Mouse (Mus musculus) ZHBTc4 (cell line): ENCODE results near the gene Entpd2.

ENCODE experiments used
- DNase-seq: peaks from one replicate; pipeline ENCODE4 v3.0.0-alpha.2; 2011; ENCODE audit warnings: low read depth, low spot score

Gene Entpd2

DNA sequence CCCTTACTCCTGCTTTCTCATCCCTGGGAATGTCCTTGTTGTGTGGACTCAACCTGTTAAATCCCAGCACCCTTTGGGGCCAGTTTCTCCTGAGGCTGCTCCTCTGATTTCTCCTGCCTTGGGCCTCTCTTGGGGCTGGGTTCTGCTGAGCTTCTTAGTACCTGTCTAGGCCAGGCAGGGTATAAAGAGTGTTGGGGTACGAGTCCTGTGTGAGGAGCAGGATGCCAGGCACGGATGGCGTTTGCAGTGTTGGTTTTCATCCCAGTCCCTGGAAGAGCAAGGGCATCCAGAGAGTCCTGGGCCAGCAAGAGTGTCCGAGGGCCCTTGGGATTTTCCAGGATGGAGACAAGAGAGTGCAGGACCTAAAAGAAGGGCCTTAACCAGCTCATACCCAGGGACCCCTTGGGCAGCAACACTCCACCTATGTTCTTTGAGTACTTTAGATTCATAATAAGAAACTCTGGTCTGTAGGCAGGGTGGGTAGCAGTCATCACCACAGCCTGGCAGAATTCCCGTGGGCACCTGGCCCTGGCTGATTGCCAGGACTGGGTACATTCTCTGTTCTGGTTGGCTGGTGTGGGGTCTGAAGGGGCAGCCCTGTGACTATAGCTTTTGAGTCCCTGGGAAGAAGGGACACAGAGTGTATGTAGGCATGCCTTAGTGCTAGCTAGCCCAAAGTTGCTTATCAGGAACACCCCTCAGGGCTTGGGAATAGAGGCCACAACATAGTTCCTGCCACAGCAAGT, 33.9 kb downstream of the Entpd2 start:
- DNase-seq: no peak

DNA sequence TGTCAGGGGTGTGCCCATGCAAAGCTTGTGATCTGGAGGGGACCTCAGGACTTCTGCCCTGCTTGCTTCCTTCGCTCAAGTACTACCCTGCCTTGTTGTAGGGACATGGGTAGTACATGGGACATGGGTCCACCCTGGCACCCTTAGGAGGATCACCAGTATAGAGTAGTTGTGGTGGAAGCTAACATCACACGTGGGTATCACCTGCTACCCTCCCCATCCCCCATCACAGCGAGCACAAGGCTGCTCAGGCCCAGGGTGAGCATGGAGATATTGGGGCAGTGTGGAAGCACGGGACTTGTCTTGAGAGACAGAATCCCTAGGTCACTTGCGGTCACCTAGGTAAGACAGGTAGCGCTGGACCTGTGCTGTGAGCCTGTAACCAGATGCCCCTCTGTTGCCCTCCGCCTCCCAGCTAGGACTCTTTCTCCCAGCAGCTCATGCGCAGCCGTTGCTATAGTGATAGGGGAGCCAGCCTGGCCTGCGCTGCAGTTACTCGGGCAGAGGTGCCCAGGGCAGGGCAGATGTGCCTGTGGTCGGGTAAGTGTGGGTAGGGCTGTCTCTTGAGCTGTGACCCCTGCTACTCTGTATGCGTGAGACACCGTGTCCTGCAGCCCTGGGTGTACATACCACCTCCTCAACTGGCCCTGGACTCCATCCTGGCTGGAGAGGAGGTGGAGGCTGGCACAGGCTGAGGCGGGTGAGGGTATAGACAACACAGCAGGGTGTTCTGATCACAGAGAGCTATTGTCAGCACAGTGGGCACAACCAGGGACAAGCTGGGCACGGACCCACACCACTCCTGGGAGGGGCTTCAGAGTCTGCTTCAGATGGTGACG, 34.9 kb downstream of the Entpd2 start:
- no peak for DNase-seq

DNA sequence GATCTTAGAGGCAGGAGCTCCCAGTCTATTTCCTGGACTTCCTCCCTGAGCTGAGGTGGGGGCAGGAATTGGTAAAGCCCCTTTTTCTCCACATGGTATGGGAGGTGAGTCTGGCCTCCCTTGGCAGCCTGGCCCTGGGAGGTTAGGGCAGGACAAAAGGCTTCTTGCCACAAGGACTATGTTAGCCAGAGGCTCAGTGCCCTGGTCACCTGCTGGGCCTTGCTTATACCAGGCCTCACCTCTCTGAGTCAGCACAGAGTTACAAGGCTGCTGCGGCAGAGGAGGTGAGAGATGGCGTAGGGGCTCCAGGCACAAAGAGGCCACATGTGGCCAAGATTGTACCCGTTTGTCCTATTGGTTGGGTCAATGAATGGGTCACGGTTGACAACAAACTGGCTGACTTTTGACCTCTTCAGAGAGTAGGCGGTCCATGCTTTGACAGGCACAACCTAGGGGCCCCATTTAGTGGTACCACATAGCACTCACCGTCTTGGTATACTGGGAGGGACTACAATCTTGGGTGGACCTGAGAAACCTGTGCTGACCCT, 35.7 kb downstream of the Entpd2 start:
- DNase-seq: no peak

DNA sequence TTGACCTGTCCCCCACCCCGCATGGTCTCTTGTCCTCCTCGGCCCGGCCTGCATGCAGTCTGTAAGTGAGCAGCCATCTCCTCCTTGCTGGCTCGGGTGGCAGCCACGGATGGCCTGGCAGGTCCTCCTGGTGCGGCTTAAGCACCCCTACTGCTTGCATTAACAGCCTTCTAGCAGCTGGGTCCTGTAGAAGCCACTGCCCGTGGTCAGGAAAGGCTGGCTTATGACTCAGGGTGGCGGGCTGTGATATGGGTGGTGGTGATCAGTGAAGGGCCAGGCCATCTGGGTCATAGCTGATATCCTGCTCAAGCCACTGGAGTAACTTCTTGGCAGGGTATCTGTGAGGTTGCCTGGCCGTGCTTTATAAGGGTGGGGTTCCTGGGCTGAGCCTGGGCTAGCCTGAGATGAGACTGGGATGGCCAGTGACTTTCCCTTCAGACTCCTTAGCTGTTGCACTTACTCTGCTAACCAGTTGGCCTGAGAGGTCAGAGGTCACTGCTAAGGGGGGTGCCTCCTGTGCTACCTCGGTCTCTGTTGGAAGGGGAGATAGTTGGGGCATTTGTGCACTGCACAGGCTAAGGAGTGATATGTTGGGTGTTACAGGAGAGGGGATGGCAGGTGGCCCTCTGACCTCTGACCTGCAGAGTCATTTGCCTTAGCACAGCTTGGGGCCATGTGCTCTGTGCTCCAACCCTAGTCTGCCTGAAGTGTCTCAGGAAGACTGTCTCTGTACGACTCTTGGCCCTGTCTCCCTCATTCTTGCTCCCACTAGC, 36.8 kb downstream of the Entpd2 start:
- DNase-seq: no peak

DNA sequence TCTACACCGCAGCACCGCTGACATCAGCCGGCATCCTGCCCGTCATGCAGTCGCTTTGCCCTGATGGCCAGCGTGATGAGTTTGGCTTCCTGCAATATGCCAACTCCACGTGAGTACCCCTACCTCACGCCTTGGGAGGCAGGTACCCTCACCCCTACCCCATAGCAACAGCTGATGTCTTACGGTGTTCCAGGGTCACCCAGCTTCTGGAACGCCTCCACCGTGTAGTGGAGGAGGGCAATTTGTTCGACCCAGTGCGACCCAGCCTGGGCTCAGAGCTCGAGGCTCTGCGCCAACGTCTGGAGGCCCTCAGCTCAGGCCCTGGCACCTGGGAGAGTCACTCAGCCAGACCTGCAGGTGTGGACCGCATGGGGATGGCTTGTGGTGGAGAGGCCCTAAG, 37.4 kb downstream of the Entpd2 start:
- no peak for DNase-seq

DNA sequence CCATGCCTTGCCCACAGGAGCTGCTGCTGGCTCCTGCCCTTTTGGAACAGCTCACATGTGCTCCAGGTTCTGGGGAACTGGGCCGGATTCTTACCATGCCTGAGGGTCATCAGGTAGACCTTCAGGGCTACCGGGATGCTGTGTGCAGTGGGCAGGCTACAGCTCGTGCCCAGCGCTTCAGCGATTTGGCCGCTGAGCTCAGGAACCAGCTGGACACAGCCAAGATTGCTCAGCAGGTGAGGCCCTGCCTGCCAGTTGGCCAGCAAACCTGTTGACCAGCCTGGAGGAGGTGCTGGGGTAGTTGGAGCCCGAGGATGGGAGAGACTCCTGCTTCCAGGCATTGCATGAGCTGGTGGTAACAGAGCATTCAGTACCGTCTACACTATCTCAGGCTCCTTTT, 38.6 kb downstream of the Entpd2 start:
- no peak for DNase-seq

DNA sequence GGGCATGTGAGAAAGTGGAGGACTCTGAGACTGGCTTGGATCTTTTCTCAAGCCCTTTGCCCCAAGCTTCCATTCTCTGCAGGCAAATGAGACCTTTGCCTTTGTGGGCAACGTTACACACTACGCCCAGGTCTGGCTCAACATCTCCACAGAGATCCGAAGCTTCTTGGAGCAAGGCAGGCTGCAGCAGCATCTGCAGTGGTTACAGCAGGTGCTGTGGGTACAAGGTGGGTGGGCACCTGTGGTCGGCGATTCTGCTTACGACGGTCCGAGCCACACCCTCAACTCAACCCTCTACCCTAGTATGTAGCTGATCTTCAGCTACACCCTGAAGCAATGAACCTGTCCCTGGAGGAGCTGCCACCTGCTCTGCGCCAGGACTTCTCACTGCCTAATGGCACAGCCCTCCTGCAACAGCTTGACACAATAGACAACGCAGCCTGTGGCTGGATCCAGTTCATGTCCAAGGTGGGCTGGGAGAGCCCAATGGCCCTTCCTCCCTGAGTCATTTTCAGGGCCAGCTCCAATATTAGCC, 40.7 kb downstream of the Entpd2 start:
- no peak for DNase-seq

DNA sequence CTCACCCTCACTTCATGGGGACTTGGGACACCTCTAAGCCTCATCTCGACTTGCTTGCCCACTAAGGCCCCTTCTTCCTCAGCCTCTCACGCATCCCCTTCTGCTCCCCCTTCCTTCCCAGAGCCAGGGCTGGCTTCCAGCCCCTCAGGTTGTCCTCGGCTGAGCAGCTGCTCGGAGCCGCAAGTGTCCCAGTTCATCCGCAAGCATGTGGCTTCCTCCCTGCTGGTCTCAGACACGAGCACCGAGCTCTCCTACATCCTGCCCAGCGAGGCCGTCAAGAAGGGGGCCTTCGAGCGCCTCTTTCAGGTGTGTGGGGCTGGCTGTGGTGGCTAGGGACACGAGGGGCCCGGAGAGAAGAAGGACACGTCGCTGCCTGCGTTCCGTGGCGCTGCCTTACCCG, 45.4 kb downstream of the Entpd2 start:
- DNase-seq: no peak

DNA sequence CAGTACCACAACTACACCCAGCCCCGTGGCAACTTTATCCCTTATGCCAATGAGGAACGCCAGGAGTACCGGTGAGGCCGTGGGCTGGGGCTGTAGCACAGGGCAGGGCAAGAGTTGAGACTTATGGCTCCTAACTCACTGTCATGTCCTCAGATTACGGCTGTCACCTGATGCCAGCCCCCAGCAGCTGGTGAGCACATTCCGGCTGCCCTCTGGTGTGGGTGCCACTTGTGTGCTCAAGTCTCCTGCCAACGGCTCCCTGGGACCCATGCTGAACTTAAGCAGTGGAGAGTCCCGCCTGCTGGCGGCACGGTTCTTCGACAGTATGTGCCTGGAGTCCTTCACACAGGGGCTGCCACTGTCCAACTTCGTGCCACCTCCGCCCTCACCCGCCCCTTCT, 47.0 kb downstream of the Entpd2 start:
- no peak for DNase-seq
